Comparison of ENCODE assay signal across 9 mouse cellular contexts in the genomic region with DNA sequence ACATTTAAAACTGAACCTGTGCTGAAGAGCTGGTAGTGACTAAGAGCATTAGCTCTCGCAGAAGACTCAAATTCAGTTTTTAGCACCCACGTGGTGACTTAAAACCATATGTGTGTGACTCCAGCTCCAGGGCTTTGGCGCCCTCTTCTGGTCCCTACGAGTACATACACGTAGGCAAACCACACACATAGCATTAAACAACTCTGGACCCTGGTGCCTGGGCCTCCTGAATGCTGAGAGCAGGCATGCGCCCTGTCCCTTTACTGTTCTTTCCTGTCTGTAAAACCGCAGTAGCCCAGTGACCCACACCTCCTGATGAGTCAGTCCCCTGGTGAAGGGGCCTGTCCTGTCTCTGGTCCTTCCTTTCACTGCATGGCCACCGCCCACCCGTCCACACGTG. TPM values are rescaled to one million over a fixed set of nuclear protein-coding genes. Genes with fewer than 3 reads are reported as not detected.
DNase-seq lines count a peak whose midpoint lies in the region; ATAC-seq and TF ChIP-seq lines count a peak whose summit lies in the region.
"Had no signal": no experiment of that assay in that cellular context is flagged by ENCODE, and none has a peak within 500 bp of the region (broad histone marks: within the 10 kb centered on the region; RNA-seq: fewer than 3 reads in every experiment).

No protein-coding gene starts in this region.

- TF ChIP-seq POLR2A in heart, adult 2 months (IDR thresholded peaks at IDR 0.05; ENCODE audit: insufficient read depth, low read depth, low read length) = peak; percentile 34; the same call in 1 of the 2 replicates

- no peaks in the 10 kb centered on the region for H3K9me3 ChIP-seq in heart, embryonic 12.5 days (replicated peaks)
- H3K9me3 ChIP-seq: liver, embryonic 15.5 days had no signal

- H3K27ac ChIP-seq in heart, adult 2 months = no peak overlapping the region
- no peak overlapping the region for H3K27ac ChIP-seq in heart, embryonic 12.5 days (ENCODE audit: poor library complexity, severe bottlenecking)
- H3K27ac ChIP-seq: liver, embryonic 15.5 days had no signal

- 0 out of 2 replicates have a peak, but pooled peaks have one; percentile 17 for TF ChIP-seq EP300 in heart, adult 2 months (IDR thresholded peaks at IDR 0.05; ENCODE audit: insufficient read depth, low read depth, low read length)

- TF ChIP-seq CTCF in heart, adult 2 months (IDR thresholded peaks at IDR 0.05) = peak; percentile 78

- H3K9ac ChIP-seq in heart, adult 2 months (ENCODE audit: low read depth, low read length) = no peak overlapping the region
- H3K9ac ChIP-seq in heart, embryonic 12.5 days = no peak overlapping the region
- H3K9ac ChIP-seq: liver, embryonic 15.5 days had no signal

- H3K36me3 ChIP-seq in heart, adult 2 months (ENCODE audit: control insufficient read depth, insufficient read depth, low read length) = no peaks in the 10 kb centered on the region
- H3K36me3 ChIP-seq in heart, embryonic 12.5 days = peaks cover 91% of the 10 kb centered on the region
- H3K36me3 ChIP-seq: liver, embryonic 15.5 days had no signal

- no peak for DNase-seq in heart, adult 2 months
- DNase-seq in right cerebral cortex, postnatal 4 days = peak; percentile 53
- DNase-seq in right cerebral cortex, adult 2 months (ENCODE audit: low spot score in 2 of 2) = no peak
- DNase-seq in mesoderm, embryonic 11.5 days (ENCODE audit: low read depth, low spot score) = peak; percentile 72
- no peak for DNase-seq in spleen, adult 12 weeks (ENCODE audit: low spot score)
- no peak for DNase-seq in frontal cortex, postnatal 10 days (ENCODE audit: low spot score in 2 of 2)

- no peak for ATAC-seq in heart, embryonic 12.5 days (ENCODE audit: insufficient number of reproducible peaks, low FRiP score)
- ATAC-seq in common myeloid progenitor, adult 5-6 weeks (replicated peaks; ENCODE audit: low read depth, poor library complexity, severe bottlenecking) = peak; percentile 56

- intact Hi-C loops in heart, adult 2 months (cut with DNase I) = no loop called here

- H3K79me2 ChIP-seq in heart, adult 2 months (replicated peaks; ENCODE audit: control insufficient read depth, insufficient read depth, low read length) = no peaks in the 10 kb centered on the region

- no peaks in the 10 kb centered on the region for H3K27me3 ChIP-seq in heart, adult 2 months (ENCODE audit: control insufficient read depth, insufficient read depth, low read length)
- H3K27me3 ChIP-seq in heart, embryonic 12.5 days (replicated peaks) = peaks cover 59% of the 10 kb centered on the region

- H3K4me1 ChIP-seq in heart, adult 2 months (ENCODE audit: control insufficient read depth, insufficient read depth, low read length) = no peaks in the 10 kb centered on the region; the same call in 1 of the 2 replicates
- H3K4me1 ChIP-seq in heart, embryonic 12.5 days (replicated peaks) = peaks cover 18% of the 10 kb centered on the region

- no peak overlapping the region for H3K4me3 ChIP-seq in heart, adult 2 months
- no peak overlapping the region for H3K4me3 ChIP-seq in heart, embryonic 12.5 days
- H3K4me3 ChIP-seq: liver, embryonic 15.5 days had no signal

- no peak overlapping the region for H3K4me2 ChIP-seq in heart, embryonic 12.5 days
- H3K4me2 ChIP-seq: liver, embryonic 15.5 days had no signal

- WGBS in heart, adult 2 months = 34% methylated on average over 10 of the region's 10 CpGs
- 37% methylated on average over 10 of the region's 10 CpGs for WGBS in heart, embryonic 12.5 days

RNA-seq across cellular contexts. Expression of a gene that starts 13.7 kb away (rescaled TPM):
- 10 to 100 TPM; 28.6 to 43.2 TPM for total RNA-seq in heart, adult 2 months (2021)
- polyA plus RNA-seq in heart, adult 2 months (2012; rRNA removed) = 38.2 and 41.6 TPM in 2 replicates
- 22.1 and 24.4 TPM in 2 replicates for polyA plus RNA-seq in heart, embryonic 12.5 days (2016; fragmentation: Nextera tagmentation; extraction: Ambion mirVana)
- 0.05 TPM in 1 of 2 replicates, not detected in the other for total RNA-seq in common myeloid progenitor, adult 5-6 weeks (2017)

RNA-seq across cellular contexts. Expression of a gene that starts 32.1 kb away (rescaled TPM):
- total RNA-seq in heart, adult 2 months (2021) = 10 to 100 TPM; 13.0 to 14.0 TPM
- 14.0 and 15.3 TPM in 2 replicates for polyA plus RNA-seq in heart, adult 2 months (2012; rRNA removed)
- 20.2 and 21.3 TPM in 2 replicates for polyA plus RNA-seq in heart, embryonic 12.5 days (2016; fragmentation: Nextera tagmentation; extraction: Ambion mirVana)
- total RNA-seq in common myeloid progenitor, adult 5-6 weeks (2017) = 18.4 and 22.5 TPM in 2 replicates

Comparison
In these comparisons a context has a peak if more than half of its experiments do, and no peak if none do; other contexts are left out.
1. DNase-seq: peak in right cerebral cortex, postnatal 4 days (single experiment) and mesoderm, embryonic 11.5 days (single experiment); none in heart, adult 2 months (0 of 2), right cerebral cortex, adult 2 months (0 of 2), spleen, adult 12 weeks (single experiment) and frontal cortex, postnatal 10 days (0 of 2).
2. RNA of a gene that starts 13.7 kb away (total RNA-seq): 28.6 to 43.2 TPM in heart, adult 2 months; 0.05 TPM in common myeloid progenitor, adult 5-6 weeks; every median in the first group is over 10 times any median in the second.